Mouse (Mus musculus): ENCODE measurements around the gene Phldb2. TPM values are rescaled to one million over a fixed set of nuclear protein-coding genes. Genes with fewer than 3 reads are reported as not detected.

Phldb2 gene
- polyA plus RNA-seq, 1 experiment: 1.8 TPM

DNA sequence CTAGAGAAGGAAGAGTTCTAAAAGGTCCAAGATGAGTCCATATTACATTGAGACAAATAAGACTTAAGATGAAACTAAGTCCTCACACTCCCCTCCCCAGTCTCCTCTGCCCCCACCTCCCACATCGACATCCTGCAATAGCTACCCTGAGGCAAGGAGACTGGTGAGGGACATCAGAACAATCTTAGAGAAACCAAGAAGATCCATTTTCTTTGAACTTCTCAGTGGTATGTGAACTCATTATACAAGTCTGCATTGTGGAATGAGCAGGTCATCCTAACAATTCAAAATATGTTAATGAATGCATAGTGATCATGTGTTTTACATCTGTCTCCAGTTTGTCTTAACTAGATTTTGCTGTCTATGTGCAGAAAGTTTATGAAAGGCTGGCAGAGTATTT lies 75.7 kb downstream of the Phldb2 start:
- 91% methylated on average over 1 of the region's 1 CpGs for WGBS
- H3K36me3 ChIP-seq (ENCODE audit: control insufficient read depth, insufficient read depth, low read length): no peaks in the 10 kb centered on the region
- no peaks in the 10 kb centered on the region for H3K27me3 ChIP-seq (ENCODE audit: control insufficient read depth, insufficient read depth, low read length)
- no peak for DNase-seq
- no peak overlapping the region for H3K4me3 ChIP-seq (ENCODE audit: control insufficient read depth, insufficient read depth, low read length)
- H3K27ac ChIP-seq (ENCODE audit: control insufficient read depth, insufficient read depth, low read length): no peak overlapping the region
- H3K4me1 ChIP-seq (replicated peaks; ENCODE audit: control insufficient read depth, insufficient read depth, low read length): no peaks in the 10 kb centered on the region
- TF ChIP-seq POLR2A (IDR thresholded peaks at IDR 0.05; ENCODE audit: control insufficient read depth, extremely low read depth, insufficient read depth, low read length, poor library complexity): no peak
- TF ChIP-seq CTCF (IDR thresholded peaks at IDR 0.05; ENCODE audit: borderline replicate concordance, control insufficient read depth, extremely low read depth, insufficient read depth, low read length, poor library complexity): no peak

DNA sequence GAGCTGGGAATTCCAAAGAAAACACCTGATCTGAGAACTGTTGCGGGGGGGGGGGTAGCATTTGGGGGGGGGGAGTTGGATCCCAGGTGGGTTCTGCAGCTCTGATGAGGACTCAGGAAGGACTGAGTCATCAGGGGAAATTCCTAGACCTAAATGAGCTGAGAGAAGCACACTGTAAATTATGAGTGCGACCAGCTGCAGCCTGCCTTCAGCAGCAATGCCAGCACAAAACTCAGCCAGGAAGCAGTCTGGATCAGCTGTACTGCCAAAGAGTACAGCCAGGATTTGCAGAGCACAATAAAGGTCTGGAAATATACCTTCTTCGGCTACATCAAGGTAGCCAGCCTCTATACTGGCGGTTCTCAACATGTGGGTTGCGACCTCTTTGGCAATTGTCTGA lies 76.2 kb downstream of the Phldb2 start:
- Histone ChIP-seq H3K4me1 (replicated peaks; ENCODE audit: control insufficient read depth, insufficient read depth, low read length) (no peaks in the 10 kb centered on the region), H3K36me3 (ENCODE audit: control insufficient read depth, insufficient read depth, low read length) (no peaks in the 10 kb centered on the region), H3K4me3 (ENCODE audit: control insufficient read depth, insufficient read depth, low read length) (no peak overlapping the region), H3K27ac (ENCODE audit: control insufficient read depth, insufficient read depth, low read length) (no peak overlapping the region), H3K27me3 (ENCODE audit: control insufficient read depth, insufficient read depth, low read length) (no peaks in the 10 kb centered on the region)
- TF ChIP-seq CTCF (IDR thresholded peaks at IDR 0.05; ENCODE audit: borderline replicate concordance, control insufficient read depth, extremely low read depth, insufficient read depth, low read length, poor library complexity) (no peak), POLR2A (IDR thresholded peaks at IDR 0.05; ENCODE audit: control insufficient read depth, extremely low read depth, insufficient read depth, low read length, poor library complexity) (no peak)
- WGBS: 83% methylated on average over 5 of the region's 5 CpGs
- DNase-seq: no peak

DNA sequence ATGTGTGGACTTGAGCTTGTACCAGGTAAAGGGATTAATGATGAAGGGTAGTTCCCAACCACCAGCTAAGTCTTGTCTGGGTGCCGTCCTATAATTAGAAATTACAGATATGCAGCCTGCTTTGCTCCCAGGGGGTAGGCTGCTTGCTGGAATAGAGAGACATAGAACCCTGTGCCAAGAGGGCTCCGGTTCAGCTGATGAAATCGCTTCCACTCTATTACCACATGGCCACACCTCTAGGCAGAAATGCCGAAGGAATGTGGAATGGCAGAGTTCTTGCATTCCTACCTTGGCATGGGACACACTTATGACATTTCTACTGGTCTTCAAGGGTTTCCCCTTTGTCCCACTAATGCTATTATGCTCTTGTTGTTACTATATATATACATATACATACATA lies 80.0 kb downstream of the Phldb2 start:
- TF ChIP-seq CTCF (IDR thresholded peaks at IDR 0.05; ENCODE audit: borderline replicate concordance, control insufficient read depth, extremely low read depth, insufficient read depth, low read length, poor library complexity) (no peak), POLR2A (IDR thresholded peaks at IDR 0.05; ENCODE audit: control insufficient read depth, extremely low read depth, insufficient read depth, low read length, poor library complexity) (no peak)
- 89% methylated on average over 4 of the region's 4 CpGs for WGBS
- Histone ChIP-seq H3K27me3 (ENCODE audit: control insufficient read depth, insufficient read depth, low read length) (no peaks in the 10 kb centered on the region), H3K36me3 (ENCODE audit: control insufficient read depth, insufficient read depth, low read length) (no peaks in the 10 kb centered on the region), H3K4me3 (ENCODE audit: control insufficient read depth, insufficient read depth, low read length) (no peak overlapping the region), H3K27ac (ENCODE audit: control insufficient read depth, insufficient read depth, low read length) (no peak overlapping the region), H3K4me1 (replicated peaks; ENCODE audit: control insufficient read depth, insufficient read depth, low read length) (no peaks in the 10 kb centered on the region)
- DNase-seq: no peak

DNA sequence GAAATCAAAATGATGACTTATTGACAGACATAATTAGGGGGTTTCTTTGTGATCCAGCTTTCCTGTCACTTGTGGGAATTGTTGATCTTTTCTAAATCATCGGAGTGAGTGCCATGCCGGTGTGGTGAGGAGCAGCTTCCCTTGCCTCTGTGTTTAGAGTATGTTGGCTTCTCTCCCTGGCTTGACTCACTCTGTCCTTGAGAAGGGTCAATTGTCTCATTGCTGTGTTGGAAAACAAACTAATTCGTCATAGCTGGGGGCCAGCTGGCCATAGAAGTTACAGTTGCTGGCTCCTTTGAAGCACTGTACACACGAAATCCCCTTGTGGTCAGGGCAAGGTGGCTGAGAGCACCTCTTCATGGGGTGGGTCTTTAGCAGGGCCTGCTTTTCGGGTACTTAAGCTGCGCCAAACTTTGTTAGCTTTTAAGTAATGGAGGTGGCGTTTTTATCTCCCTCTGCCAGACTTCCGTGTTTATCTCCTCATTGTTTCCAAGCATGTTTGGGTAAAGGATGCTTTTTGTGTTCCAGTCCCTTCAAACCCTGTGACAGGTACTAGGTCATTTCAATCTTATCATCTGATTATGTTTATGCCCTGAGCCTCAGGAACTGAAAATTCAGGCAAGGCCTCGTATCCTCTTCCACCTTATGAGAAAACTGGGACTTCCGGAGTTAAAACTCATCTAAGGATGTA lies 82.0 kb downstream of the Phldb2 start:
- H3K27ac ChIP-seq (ENCODE audit: control insufficient read depth, insufficient read depth, low read length): no peak overlapping the region
- TF ChIP-seq CTCF (IDR thresholded peaks at IDR 0.05; ENCODE audit: borderline replicate concordance, control insufficient read depth, extremely low read depth, insufficient read depth, low read length, poor library complexity) (no peak), POLR2A (IDR thresholded peaks at IDR 0.05; ENCODE audit: control insufficient read depth, extremely low read depth, insufficient read depth, low read length, poor library complexity) (no peak)
- H3K27me3 ChIP-seq (ENCODE audit: control insufficient read depth, insufficient read depth, low read length): no peaks in the 10 kb centered on the region
- WGBS: 85% methylated on average over 10 of the region's 10 CpGs
- H3K4me3 ChIP-seq (ENCODE audit: control insufficient read depth, insufficient read depth, low read length): no peak overlapping the region
- H3K4me1 ChIP-seq (replicated peaks; ENCODE audit: control insufficient read depth, insufficient read depth, low read length): no peaks in the 10 kb centered on the region
- no peak for DNase-seq
- H3K36me3 ChIP-seq (ENCODE audit: control insufficient read depth, insufficient read depth, low read length): no peaks in the 10 kb centered on the region

DNA sequence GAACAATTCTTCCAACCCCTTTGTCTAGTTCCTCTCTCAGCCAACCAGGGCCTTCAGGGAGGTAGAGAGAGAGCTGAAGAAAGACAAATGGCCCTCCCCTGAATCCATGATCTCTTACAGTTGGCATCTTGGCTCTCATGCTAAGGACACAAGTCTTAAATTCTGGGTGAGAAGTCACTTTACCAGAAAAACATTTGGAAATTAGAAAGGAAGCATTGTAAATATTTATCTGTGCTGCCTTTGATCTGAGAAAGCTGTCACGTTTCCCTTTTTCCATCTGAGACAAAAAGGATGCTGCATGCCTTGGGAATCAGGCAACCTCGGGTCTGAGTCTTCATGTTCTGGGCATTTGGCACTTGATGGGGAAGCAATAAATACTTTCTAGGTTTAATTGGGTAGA lies 82.7 kb downstream of the Phldb2 start:
- H3K36me3 ChIP-seq (ENCODE audit: control insufficient read depth, insufficient read depth, low read length): no peaks in the 10 kb centered on the region
- no peaks in the 10 kb centered on the region for H3K27me3 ChIP-seq (ENCODE audit: control insufficient read depth, insufficient read depth, low read length)
- no peak overlapping the region for H3K4me3 ChIP-seq (ENCODE audit: control insufficient read depth, insufficient read depth, low read length)
- WGBS: 80% methylated on average over 2 of the region's 2 CpGs
- no peaks in the 10 kb centered on the region for H3K4me1 ChIP-seq (replicated peaks; ENCODE audit: control insufficient read depth, insufficient read depth, low read length)
- TF ChIP-seq CTCF (IDR thresholded peaks at IDR 0.05; ENCODE audit: borderline replicate concordance, control insufficient read depth, extremely low read depth, insufficient read depth, low read length, poor library complexity) (no peak), POLR2A (IDR thresholded peaks at IDR 0.05; ENCODE audit: control insufficient read depth, extremely low read depth, insufficient read depth, low read length, poor library complexity) (no peak)
- H3K27ac ChIP-seq (ENCODE audit: control insufficient read depth, insufficient read depth, low read length): no peak overlapping the region
- DNase-seq: no peak

DNA sequence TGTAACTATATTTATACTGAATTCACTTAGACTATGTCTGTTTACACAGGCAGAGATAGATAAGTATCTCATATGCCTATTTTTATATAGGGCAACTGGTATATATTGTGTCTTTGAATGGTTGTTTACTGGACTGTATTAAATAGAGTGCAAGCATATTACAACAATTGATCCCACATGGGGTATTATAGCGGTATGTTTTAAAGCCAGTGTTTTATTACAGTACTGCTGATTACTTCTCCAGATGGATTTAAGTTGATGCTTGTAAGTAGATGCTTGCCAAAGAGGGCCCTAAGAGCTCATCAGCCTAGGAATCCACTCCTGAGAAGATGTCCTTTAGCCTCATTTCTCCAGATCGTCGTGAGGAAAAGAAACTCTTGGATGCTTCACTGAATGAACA lies 84.4 kb downstream of the Phldb2 start:
- WGBS: 93% methylated on average over 3 of the region's 3 CpGs
- TF ChIP-seq POLR2A (IDR thresholded peaks at IDR 0.05; ENCODE audit: control insufficient read depth, extremely low read depth, insufficient read depth, low read length, poor library complexity) (no peak), CTCF (IDR thresholded peaks at IDR 0.05; ENCODE audit: borderline replicate concordance, control insufficient read depth, extremely low read depth, insufficient read depth, low read length, poor library complexity) (no peak)

More for the DNA sequence above, 84.4 kb downstream of the Phldb2 start:
- no peak overlapping the region for H3K4me3 ChIP-seq (ENCODE audit: control insufficient read depth, insufficient read depth, low read length)
- H3K36me3 ChIP-seq (ENCODE audit: control insufficient read depth, insufficient read depth, low read length): no peaks in the 10 kb centered on the region
- H3K27me3 ChIP-seq (ENCODE audit: control insufficient read depth, insufficient read depth, low read length): no peaks in the 10 kb centered on the region
- no peaks in the 10 kb centered on the region for H3K4me1 ChIP-seq (replicated peaks; ENCODE audit: control insufficient read depth, insufficient read depth, low read length)
- no peak for DNase-seq
- H3K27ac ChIP-seq (ENCODE audit: control insufficient read depth, insufficient read depth, low read length): no peak overlapping the region

Measured in thymus, adult 2 months (tissue).